Mouse (Mus musculus) C2C12 (cell line): ENCODE data around the gene Entpd6.

ENCODE experiments used
- CTCF ChIP-seq: IDR thresholded peaks from one replicate; pipeline ENCODE4 v1.5.1; 2011; ENCODE audit not compliant: control insufficient read depth, insufficient read depth, insufficient read length
- MAX ChIP-seq: IDR thresholded peaks from one replicate; pipeline ENCODE4 v1.6.1; 2011; ENCODE audit warnings: mild to moderate bottlenecking, control low read depth
- MYOG ChIP-seq: IDR thresholded peaks from one replicate; pipeline ENCODE4 v1.6.1; 2011; ENCODE audit not compliant: control insufficient read depth, insufficient read length; ENCODE audit errors: extremely low read depth
- USF1 ChIP-seq: IDR thresholded peaks from one replicate; pipeline ENCODE4 v1.6.1; 2011; ENCODE audit warnings: low read depth, mild to moderate bottlenecking, control low read depth, moderate library complexity

DNA sequence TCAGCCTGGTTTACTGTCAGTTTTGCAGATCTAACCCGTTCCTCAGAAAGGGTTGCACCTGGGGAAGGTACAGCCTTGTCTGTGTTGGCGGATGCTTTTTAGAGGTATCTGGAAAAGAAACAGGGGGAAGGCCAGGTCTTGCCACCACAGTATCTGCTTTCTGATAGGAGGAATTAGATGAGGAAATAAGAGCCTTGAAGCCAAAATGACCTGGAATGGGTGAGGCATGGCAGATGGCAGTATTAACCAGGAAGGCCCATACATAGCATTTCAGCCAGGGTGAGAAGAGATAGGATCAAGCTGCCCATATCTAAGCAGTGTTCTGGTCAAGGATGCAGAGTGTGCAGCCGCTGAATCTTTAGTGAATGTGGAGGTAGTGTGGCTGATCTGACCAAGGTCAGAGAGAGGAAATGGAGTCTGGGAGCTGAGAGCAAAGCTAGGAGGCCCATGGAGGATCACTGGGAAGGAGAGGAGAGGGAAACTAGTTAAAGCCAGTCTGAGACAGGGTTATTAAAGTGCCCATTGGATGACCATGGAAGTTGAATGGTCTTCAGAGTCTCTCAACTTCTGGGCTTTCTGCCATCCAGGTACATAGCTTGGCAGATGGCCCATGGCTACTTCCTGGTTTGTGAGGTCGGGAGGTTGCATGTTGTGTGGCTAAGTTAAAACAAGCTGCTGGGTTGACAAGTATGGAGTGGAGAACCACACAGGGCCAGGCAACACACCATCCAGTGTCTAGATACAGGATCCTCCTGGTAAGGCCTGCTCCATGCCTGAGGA, 17.4 kb downstream of the Entpd6 start:
- TF ChIP-seq CTCF (no peak), USF1 (no peak), MYOG (no peak), MAX (no peak)
